Mouse (Mus musculus) spleen, embryonic (tissue): ENCODE measurements around the gene Ehd1.

Experiments
- CTCF ChIA-PET: fragments of 350-600 bp; sonication (Branson Sonifier 250); formaldehyde crosslinking; loops from one replicate; lab custom pipeline; 2022; lab: Charles Lee

Ehd1 gene

DNA sequence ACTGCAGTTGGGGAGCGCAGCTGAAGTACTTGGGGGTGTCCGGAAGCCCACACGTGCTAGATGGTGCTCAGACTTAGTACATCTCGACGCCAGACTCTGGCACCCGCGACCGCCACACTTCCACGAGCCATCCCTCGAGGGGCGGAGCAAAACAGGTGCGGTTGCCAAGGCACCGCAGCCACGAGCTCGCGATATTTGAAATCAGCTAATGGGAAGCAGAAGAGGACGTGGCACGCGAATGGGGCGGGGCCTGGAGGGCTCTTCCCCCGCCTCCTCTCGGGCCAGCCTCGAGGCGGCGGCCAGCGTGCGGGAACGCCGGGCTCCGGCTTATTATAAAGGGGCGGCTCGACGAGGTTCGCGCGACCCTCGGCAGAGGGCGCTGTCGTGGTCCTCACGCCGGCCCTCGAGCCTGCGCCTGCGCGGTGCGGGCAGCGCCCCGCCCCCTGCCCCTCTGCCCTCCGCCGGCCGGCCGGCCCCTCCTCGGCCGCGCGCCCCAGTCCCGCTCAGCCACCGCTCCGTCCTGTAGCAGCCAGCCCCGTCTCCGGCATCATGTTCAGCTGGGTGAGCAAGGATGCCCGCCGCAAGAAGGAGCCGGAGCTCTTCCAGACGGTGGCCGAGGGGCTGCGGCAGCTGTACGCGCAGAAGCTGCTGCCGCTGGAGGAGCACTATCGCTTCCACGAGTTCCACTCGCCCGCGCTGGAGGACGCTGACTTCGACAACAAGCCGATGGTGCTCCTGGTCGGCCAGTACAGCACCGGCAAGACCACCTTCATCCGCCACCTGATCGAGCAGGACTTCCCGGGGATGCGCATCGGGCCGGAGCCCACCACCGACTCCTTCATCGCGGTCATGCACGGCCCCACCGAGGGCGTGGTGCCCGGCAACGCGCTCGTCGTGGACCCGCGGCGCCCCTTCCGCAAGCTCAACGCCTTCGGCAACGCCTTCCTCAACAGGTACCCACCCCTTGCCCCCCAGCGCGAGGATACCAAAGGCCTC lies at the start of gene Ehd1:
TSS of gene Ehd1 (plus strand) at position 300 of the 996 bp plus-strand sequence.
- CTCF ChIA-PET = interaction anchor here (0.7 to 1.5 kb wide), 3 partner anchors 22 to 259 kb away, joined by 3 to 4 read pairs (median 3); no protein-coding TSS in a partner anchor

DNA sequence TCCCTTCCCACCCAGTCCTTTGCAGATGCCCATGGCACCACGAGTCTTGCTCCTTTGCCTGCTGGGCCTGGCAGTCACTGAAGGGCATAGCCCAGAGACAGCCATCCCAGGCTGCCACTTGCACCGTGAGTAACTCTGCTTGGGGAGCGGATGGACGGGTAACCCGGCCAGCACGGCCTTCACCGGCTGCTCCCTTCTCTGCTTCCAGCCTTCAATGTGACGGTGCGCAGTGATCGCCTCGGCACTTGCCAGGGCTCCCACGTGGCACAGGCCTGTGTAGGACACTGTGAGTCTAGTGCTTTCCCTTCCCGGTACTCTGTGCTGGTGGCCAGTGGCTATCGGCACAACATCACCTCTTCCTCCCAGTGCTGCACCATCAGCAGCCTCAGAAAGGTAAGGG lies 49.8 kb upstream of the Ehd1 start:
- CTCF ChIA-PET = no interaction called here

DNA sequence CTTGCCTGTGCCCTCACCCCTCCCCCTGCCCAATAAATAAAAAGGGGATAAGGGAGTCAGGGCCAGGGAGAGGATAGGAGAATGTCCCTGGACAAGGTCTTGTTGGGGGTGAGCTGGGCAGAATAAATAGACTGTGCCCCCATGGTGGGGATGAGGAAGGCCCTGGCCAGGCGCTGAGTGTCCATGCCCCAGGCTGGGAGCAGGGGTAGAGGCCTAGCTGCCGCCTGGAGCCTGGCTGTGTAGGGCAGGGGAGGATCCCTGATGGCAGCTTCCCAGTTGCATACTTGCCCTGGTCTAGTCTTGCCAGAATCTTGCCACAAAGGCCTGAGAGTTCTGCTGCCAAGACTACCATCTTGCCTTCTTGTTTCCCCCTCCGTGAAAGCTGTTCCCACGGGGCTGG lies 48.7 kb upstream of the Ehd1 start:
- CTCF ChIA-PET = no interaction called here

DNA sequence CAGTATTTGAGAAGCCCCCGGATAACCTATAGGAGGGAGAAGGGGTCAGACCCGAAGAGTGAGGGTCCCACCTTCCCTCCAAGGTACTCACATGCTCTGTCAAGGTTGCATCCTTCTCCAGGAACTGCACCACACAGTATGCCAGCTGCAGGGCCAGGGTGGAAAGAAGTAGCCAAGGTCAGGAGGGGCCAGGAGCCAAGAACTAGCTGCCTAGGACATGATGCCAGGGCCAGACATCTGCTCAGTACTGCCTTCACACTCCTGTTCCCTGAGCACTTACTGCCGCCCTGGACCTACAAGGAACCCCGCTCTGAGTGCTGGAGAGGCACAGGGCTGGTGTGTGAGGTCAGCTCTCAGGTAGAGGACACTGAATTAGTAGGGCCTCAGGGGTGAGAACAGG lies 46.1 kb upstream of the Ehd1 start:
- CTCF ChIA-PET = no interaction called here

DNA sequence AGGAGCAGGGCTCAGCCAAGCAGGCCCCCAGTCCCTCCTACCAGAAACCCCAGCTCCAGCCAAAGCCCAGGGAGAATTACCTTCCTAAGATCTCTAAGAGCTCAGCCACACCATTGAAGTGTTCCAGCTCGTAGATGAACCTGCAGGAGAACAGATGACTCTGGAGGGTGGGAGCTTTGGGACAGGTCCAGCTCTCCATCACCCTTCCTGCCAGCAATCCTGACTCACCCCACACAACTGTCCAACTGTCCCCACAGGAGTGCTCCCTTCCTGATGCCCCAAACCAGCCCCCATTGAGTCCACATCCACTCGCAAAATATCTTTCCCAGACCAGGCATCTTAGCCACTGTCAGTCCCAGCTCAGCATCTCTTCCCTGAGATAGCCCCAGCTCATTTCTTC lies 45.5 kb upstream of the Ehd1 start:
- CTCF ChIA-PET = interaction anchor here (0.5 kb wide), 1 partner anchor 128 kb away, joined by 4 read pairs; no protein-coding TSS in a partner anchor

DNA sequence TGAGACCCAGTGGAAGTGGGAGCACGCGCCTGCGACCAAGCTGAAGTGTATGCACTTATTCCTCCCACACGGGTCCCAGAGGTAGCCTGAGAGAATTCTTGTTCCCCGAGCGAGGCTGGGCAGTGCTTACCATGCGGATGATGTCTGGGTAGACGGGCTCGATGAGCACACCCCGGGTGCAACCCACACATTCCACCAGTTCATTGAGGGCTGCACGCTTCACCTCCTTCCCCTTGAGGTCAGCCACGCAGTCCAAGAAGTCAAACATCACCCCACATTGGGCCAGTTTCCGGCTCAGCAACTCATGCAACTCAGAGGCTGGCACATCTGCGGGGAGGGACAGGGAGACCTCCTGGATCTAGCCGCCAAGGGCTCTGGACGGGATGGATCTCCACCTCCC lies 42.9 kb upstream of the Ehd1 start:
- CTCF ChIA-PET = no interaction called here

DNA sequence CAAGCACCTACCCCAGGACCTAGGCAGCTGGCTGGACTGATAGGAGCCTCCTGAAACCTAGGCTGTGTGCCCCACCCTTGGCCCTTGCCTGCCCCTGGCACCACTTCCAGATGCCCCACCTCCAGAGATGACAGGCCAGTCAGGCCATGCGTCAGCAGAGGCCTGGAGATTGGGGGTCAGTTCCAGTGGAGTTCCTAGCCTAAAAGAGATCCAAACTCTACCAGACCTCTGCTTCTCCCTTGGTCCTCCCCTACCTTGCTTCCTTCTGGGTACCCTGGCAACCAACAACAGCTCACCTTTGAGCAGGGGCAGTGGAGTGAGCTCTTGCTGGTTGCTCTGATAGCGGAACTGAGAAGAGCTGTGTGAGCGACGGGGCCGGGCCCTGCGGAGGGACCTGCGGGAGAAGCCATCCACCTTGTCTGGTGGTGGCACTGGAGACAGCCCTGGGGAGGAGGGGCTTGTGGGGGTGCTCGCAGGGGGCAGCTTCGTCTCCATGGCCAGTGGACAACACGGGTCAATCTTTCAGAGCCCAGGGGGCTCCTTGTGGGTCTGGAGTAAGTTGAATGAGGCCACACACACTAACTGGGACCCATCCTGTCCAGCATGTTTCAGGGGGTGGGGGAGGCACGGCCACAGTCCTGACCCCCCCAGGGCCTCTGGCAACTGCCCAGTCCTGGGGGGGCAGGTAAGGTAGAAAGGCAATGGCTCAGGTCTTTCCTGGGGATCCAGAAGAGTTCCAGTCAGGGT lies 42.0 kb upstream of the Ehd1 start:
- CTCF ChIA-PET = no interaction called here

DNA sequence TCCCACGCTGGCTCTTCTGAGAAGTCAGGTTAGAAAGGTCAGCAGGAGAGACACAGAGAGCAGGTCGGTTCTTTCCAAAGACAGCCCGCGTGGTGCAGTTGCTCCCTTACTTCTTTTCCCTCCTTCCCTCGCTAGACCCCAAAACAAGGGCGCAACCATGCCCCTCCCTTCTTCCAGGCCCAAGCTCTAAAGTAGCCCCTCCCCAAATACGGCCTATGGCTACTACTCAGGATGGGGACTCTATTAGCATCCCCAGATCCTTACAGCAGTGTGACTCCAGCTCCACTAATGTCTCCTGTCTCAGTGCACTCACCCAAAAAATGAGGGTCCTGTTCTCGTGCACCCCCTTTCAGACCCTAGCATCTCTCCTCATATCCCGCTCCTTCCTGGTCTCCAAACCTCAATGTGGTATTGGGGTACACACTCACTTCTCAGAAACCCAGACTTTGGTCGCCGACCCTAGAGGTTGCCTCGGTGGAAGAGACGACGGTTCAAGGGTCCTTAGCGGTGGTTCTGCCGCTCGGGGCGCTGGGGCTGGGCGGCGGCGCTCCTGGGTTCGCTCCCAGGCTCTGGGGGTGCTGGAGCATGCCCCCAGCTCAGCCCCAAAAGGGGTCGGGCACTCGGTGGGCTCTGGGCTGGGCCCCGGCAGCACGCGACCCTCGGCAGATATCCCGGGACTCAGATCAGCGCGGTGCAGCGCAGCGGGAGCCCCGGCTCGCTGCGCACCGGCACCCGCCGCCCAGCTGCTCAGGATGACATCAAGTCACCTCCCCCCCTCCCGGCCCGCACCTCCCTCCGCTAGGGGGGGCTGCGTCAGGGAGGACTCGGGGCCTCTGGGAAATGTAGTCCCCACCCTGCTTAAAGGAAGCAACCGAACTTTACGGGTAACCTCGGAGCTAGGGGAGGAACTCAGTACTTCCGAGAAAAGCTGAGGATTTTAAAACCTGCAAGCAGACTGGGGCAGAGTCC lies 41.2 kb upstream of the Ehd1 start, which contains the start of gene Ppp2r5b:
TSS of gene Ppp2r5b (minus strand) at position 789 of the 969 bp plus-strand sequence.
- CTCF ChIA-PET = no interaction called here

DNA sequence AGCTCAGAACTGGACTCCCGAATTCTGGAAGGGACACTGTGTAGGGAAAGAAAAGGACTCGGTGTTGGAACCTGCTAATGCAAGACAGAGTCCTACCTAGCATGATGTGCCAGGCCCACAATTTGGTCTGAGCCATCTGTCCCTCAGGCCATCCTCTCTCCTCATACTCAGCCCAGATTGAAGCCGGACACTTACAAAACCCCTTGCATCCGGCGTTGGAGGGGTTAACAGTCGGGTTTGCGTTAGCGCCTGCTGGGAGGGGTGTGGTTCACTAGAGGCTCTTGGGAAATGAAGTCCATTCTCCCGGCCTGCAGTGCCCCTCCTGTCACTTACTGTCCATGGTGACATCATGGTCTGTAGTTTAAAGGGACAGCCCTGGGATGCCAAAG lies 40.5 kb upstream of the Ehd1 start:
- CTCF ChIA-PET = no interaction called here

DNA sequence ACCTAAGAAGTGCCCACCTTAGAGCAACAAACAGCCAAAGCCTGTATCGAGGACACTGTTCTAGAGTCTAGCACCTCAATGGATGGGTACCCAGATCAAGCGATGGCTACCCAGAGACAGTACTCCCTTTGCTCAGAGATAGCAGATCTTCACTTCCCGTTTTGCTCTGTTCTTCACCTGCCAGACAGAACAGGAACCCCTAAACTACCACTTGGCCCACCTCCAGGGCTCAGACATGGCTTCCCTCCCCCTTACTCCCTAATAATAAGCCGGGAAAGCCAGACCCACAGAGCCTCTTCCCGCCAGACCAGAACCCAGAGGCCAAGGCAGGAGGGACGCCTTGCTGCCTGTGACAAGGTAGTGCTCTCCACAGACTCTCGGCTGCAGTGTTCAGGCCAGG lies 39.7 kb upstream of the Ehd1 start:
- CTCF ChIA-PET = no interaction called here

DNA sequence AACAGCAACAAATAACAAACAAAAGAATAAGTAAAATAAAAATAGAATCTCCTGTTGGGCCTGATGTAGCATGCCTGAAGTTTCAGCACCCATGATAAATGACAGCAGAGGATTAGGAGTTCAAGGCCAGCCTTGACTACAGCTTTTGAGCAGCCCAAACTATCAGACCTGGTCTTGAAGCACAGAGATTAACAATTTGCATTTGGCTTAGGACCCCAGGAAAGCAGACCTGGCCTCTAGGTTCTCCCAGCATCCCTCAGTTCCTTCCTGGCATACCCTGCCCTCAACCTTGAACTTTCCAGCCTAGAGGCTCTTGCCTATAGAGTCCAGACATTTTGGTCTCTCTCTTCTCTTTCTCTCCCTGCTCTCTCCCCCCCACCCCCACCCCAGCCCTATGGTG lies 37.8 kb upstream of the Ehd1 start:
- CTCF ChIA-PET = no interaction called here

DNA sequence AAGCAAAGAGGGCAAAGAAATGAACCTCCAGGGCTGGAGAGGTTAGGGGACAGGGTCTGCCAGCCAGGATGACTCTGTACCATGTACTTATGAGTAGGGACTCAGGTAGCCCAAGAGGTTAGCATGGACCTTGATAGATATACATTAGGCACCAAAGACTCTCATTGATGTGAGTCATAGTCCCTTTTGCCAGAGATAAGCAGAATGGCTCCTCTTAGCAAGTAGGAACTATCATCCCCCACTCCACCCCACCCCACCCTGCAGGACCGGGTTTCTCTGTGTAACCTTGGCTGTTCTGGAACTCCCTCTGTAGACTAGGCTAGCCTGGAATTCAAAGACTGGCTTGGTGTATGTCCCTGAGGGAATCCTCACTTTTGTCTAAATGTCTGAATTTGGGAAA lies 36.4 kb upstream of the Ehd1 start:
- CTCF ChIA-PET = no interaction called here

DNA sequence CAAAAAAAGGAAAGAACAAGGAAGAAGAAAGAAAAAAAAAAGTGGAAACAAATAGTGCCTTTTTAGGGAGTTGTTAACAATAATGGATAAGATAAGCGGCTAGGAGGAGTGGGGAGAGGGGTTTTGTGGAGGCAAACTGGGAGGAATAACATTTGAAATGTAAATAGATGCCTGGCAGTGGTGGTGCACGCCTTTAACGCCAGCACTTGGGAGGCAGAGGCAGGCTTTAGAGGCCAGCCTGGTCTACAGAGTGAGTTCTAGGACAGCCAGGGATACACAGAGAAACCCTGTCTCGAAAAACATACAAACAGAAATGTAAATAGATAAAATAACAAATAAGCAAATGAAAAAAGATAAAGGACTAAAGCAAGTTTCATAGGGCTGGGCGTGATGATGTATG lies 35.8 kb upstream of the Ehd1 start:
- CTCF ChIA-PET = interaction anchor here (0.6 kb wide), 1 partner anchor 531 kb away, joined by 4 read pairs; no protein-coding TSS in a partner anchor

DNA sequence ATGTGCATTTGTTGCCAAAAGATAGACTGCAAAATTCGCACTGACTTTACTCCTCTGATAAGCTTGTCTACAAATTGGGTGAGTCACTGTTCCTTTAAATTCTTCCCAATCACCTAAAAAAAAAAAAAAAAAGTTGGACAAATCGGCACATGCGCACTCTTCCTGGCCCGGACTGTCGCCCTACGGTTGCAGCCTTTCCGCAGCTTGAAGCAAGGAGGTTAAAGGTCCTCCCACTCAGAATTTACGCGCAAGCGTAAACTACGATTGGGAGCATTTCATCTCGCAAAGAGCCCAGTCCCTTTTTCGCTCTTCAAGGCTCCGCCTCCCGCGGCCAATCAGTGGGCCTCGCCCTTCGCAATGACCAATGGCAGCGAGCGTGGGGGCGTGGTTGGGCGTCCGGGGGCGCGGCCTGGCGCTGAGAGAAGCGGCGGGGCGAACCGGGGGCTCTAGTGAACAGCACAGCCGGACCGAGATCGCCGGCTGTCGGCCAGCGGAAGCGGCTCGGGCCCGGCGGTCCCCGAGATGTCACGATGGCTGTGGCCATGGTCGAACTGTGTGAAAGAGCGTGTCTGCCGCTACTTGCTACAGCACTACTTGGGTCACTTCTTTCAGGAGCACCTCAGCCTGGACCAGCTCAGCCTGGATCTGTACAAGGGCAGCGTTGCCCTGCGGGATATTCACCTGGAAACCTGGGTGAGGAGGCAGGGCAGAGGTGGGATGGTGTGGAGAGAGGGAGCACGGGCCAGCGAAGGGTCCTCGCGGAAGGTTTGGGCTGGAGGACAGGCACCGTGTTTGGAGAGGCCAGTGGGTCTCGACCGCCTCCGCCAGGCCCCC lies 35.0 kb upstream of the Ehd1 start, which contains the start of gene Atg2a:
TSS of gene Atg2a (plus strand) at position 395 of the 834 bp plus-strand sequence.
- CTCF ChIA-PET = interaction anchor here (0.6 to 0.7 kb wide), 2 partner anchors 193 to 532 kb away, joined by 3 to 4 read pairs; no protein-coding TSS in a partner anchor

DNA sequence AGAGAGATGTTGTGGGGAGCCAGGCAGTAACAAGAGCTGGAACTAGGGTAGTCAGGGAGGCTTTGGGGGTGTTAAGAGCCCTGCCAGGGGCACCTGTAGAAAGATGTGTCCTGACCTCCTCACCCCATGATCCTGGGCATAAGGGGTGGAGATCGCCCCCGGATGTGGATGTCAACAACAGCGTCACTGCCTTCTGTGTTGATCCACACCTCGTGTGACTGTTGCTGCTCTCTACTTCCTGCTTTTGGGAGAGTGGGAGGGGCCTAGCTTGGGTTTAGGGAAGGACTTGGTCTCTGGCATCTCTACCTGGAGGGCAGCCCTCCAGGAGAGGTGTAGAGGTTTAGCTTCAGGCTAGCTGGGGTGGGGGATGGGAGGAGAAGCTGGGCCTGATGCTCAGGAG lies 34.2 kb upstream of the Ehd1 start:
- CTCF ChIA-PET = interaction anchor here (0.7 kb wide), 1 partner anchor 52 kb away, joined by 5 read pairs; no protein-coding TSS in a partner anchor

DNA sequence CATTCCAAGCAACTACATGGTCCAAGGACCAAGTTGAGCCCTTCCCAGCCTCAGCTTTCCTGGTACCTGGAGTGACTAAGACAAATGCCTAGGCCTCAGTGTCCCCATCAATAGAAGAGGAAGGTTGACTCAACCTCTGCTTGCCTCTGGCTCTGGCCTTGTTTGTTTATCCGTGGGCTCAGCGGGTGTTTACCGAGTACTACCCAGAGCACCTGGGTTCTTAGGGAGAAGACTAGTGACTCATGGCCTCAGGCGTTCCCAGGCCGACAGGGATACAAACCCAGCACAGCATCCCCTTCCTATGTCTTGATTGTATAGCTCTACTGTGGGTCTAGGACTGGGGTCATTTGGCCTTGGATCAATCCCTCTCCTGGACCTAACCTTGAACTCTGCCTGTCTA lies 33.3 kb upstream of the Ehd1 start:
- CTCF ChIA-PET = no interaction called here

DNA sequence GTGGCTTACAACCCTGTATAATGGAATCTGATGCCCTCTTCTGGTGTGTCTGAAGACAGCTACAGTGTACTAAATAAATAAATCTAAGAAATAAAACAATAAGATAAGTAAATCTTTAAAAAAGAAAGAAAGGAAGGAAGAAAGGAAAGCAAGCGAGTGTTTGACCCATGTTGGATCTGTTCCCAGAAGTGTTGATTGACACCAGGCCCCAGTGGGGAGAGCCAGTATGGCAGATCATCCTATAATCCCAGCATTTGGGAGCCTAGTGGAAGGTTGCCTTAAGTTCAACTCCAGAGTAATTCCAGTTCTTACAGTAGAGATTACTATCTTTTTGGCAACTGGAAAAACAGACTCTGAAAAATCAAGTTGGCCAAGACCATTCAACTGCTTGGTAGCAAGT lies 30.7 kb upstream of the Ehd1 start:
- CTCF ChIA-PET = no interaction called here

DNA sequence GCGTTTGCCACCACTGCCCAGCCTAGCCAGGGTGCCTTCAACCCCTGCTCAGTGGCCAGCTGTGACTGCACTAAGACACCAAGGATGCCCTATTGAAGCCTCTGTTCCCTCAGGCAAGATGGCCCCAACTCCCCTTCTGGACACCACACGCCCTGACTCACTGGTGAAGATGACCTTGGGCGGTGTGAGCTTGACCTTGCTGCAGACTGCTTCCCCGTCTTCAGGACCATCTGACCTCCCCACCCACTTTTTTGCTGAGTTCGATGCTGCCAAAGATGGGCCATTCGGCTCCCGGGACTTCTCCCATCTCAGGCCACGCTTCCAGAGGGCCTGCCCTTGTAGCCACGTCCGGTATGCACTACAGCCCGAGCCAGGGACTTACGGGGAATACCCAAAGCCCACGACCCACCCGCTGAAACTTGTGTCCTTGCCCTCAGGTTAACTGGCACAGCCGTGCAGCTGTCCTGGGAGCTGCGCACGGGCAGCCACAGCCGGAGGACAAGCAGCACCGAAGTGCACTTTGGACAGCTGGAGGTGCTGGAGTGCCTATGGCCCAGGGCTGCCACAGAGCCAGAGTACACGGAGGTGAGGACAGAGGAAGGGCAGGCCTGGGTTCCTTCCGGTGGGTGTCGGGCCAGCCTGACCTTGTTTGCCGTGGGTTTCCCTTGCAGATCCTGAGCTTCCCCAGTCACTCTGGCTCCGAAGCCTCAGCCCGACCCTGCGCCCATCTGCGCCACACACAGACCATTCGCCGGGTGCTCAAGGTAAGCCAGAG lies 28.8 kb upstream of the Ehd1 start:
- CTCF ChIA-PET = no interaction called here

DNA sequence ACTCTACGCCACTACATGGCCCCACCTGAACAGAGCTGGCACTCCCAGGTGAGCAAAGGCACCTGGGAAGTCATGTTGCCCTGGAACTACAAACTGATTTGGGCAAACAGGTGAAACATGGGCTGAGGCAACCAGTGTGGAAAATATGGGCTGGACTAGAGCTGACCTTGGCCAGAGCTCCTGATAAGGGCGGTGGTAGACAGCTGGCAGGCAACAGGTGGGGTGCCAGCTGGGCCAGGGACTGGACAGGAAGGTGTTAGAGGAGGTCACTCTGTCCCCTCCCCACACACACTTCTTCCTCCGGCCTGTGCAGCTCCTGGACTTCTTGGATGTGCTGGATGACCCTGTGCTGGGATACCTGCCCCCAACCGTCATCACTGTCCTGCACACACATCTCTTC lies 23.5 kb upstream of the Ehd1 start:
- CTCF ChIA-PET = no interaction called here
